Mouse (Mus musculus): ENCODE results near the gene Tmem79. TPM values are rescaled to one million over a fixed set of nuclear protein-coding genes. Genes with fewer than 3 reads are reported as not detected.
"Not testable (repeated sequence)": the region's sequence is repeated elsewhere in the genome, so short reads cannot be mapped to it uniquely, and the experiment has no call there.

The Tmem79 gene
- polyA plus RNA-seq, 1 experiment from 2014 or later, result 0.66 TPM

- Histone ChIP-seq H3K4me1 (replicated peaks) (peaks cover 26% of the 10 kb centered on the region), H3K36me3 (peaks cover 25% of the 10 kb centered on the region), H3K4me2 (replicated peaks) (peak within 1 kb of the TSS; percentile 93), H3K9me3 (no peaks in the 10 kb centered on the region), H3K4me3 (replicated peaks) (peak within 1 kb of the TSS; percentile 63), H3K9ac (replicated peaks) (peak within 1 kb of the TSS; percentile 85), H3K27me3 (no peaks in the 10 kb centered on the region), H3K27ac (peak within 1 kb of the TSS; percentile 93)
- peak; percentile 100 for ATAC-seq
- WGBS, result under 1% methylated on average over 44 of the region's 44 CpGs
These were observed 39.2 kb downstream of the Tmem79 start, which contains the start of the genes Tsacc and Cct3 for GRCm38 (mm10) chr3:88296561-88297318. Gene Tsacc (minus strand): TSS chr3:88296999. Gene Cct3 (plus strand): TSS chr3:88297116.

GRCm38 (mm10) chr3:88296110-88296560 is 39.8 kb downstream of the Tmem79 start:
- Histone ChIP-seq H3K4me1 (replicated peaks) (peaks cover 26% of the 10 kb centered on the region), H3K9me3 (no peaks in the 10 kb centered on the region), H3K27me3 (no peaks in the 10 kb centered on the region), H3K9ac (replicated peaks) (peak overlapping the region; percentile 57), H3K36me3 (peaks cover 19% of the 10 kb centered on the region), H3K27ac (peak overlapping the region; percentile 82), H3K4me3 (replicated peaks) (peak overlapping the region; percentile 63), H3K4me2 (replicated peaks) (peak overlapping the region; percentile 55)
- 1% methylated on average over 12 of the region's 12 CpGs for WGBS
- peak; percentile 37 for ATAC-seq

GRCm38 (mm10) chr3:88295272-88295671 is 40.7 kb downstream of the Tmem79 start:
- not testable (repeated sequence) for H3K27ac ChIP-seq; H3K9me3 ChIP-seq; H3K27me3 ChIP-seq; H3K4me3 ChIP-seq (replicated peaks); ATAC-seq
- H3K36me3 ChIP-seq, result peaks cover 11% of the 10 kb centered on the region
- peaks cover 26% of the 10 kb centered on the region for H3K4me1 ChIP-seq (replicated peaks)
- WGBS, result 82% methylated on average over 1 of the region's 1 CpGs
- peak overlapping the region; percentile 57 for H3K9ac ChIP-seq (replicated peaks)
- peak overlapping the region; percentile 55 for H3K4me2 ChIP-seq (replicated peaks)

GRCm38 (mm10) chr3:88291970-88292369 is 44.0 kb downstream of the Tmem79 start:
- Histone ChIP-seq H3K27me3 (no peaks in the 10 kb centered on the region), H3K9me3 (no peaks in the 10 kb centered on the region), H3K27ac (no peak overlapping the region), H3K4me3 (replicated peaks) (no peak overlapping the region), H3K36me3 (no peaks in the 10 kb centered on the region), H3K9ac (replicated peaks) (no peak overlapping the region), H3K4me1 (replicated peaks) (peaks cover 7% of the 10 kb centered on the region), H3K4me2 (replicated peaks) (no peak overlapping the region)
- WGBS, result 39% methylated on average over 4 of the region's 4 CpGs
- ATAC-seq, result no peak

- not testable (repeated sequence) for H3K27me3 ChIP-seq; H3K4me3 ChIP-seq (replicated peaks); ATAC-seq; H3K4me2 ChIP-seq (replicated peaks); H3K4me1 ChIP-seq (replicated peaks); H3K9me3 ChIP-seq; H3K27ac ChIP-seq; H3K9ac ChIP-seq (replicated peaks); H3K36me3 ChIP-seq
- WGBS, result 81% methylated on average over 9 of the region's 10 CpGs
These were observed 47.7 kb downstream of the Tmem79 start for GRCm38 (mm10) chr3:88288133-88288713.

- H3K27ac ChIP-seq, result no peak within 1 kb of the TSS
- no peaks in the 10 kb centered on the region for H3K36me3 ChIP-seq
- no peaks in the 10 kb centered on the region for H3K4me1 ChIP-seq (replicated peaks)
- no peak for ATAC-seq
- 97% methylated on average over 4 of the region's 4 CpGs for WGBS
- no peak within 1 kb of the TSS for H3K4me2 ChIP-seq (replicated peaks)
- no peaks in the 10 kb centered on the region for H3K9me3 ChIP-seq
- no peak within 1 kb of the TSS for H3K4me3 ChIP-seq (replicated peaks)
- H3K27me3 ChIP-seq, result no peaks in the 10 kb centered on the region
- H3K9ac ChIP-seq (replicated peaks), result no peak within 1 kb of the TSS
These were observed 48.8 kb downstream of the Tmem79 start, which contains the start of gene Gm38392 for GRCm38 (mm10) chr3:88287110-88287509. Gene Gm38392 (minus strand): TSS chr3:88287210.

- not testable (repeated sequence) for H3K4me3 ChIP-seq (replicated peaks); H3K27me3 ChIP-seq; H3K27ac ChIP-seq; H3K9me3 ChIP-seq; H3K9ac ChIP-seq (replicated peaks); H3K4me2 ChIP-seq (replicated peaks); ATAC-seq; H3K4me1 ChIP-seq (replicated peaks); H3K36me3 ChIP-seq
- no CpG with 5 or more reads among the region's 2 CpGs for WGBS
These were observed 50.4 kb downstream of the Tmem79 start for GRCm38 (mm10) chr3:88285565-88285895.

GRCm38 (mm10) chr3:88284815-88285564 is 51.0 kb downstream of the Tmem79 start:
- not testable (repeated sequence) for H3K9ac ChIP-seq (replicated peaks); H3K36me3 ChIP-seq; H3K4me2 ChIP-seq (replicated peaks); H3K4me1 ChIP-seq (replicated peaks); H3K4me3 ChIP-seq (replicated peaks); H3K27me3 ChIP-seq; ATAC-seq; H3K9me3 ChIP-seq; H3K27ac ChIP-seq
- 97% methylated on average over 14 of the region's 14 CpGs for WGBS

GRCm38 (mm10) chr3:88281141-88281916 is 54.6 kb downstream of the Tmem79 start:
- not testable (repeated sequence) for H3K9ac ChIP-seq (replicated peaks); H3K4me1 ChIP-seq (replicated peaks); H3K4me3 ChIP-seq (replicated peaks); H3K4me2 ChIP-seq (replicated peaks); ATAC-seq; H3K9me3 ChIP-seq; H3K36me3 ChIP-seq; H3K27ac ChIP-seq; H3K27me3 ChIP-seq
- 57% methylated on average over 11 of the region's 11 CpGs for WGBS

- Histone ChIP-seq H3K9ac (replicated peaks) (no peak overlapping the region), H3K36me3 (no peaks in the 10 kb centered on the region), H3K9me3 (no peaks in the 10 kb centered on the region), H3K4me3 (replicated peaks) (no peak overlapping the region), H3K27ac (no peak overlapping the region), H3K4me2 (replicated peaks) (no peak overlapping the region), H3K4me1 (replicated peaks) (no peaks in the 10 kb centered on the region), H3K27me3 (no peaks in the 10 kb centered on the region)
- WGBS, result 91% methylated on average over 2 of the region's 2 CpGs
- ATAC-seq, result no peak
These were observed 55.9 kb downstream of the Tmem79 start for GRCm38 (mm10) chr3:88280035-88280434.
